Mouse (Mus musculus) ES-E14 (cell line): ENCODE data around the gene Vmn2r19.

ENCODE experiments used
- CHD2 ChIP-seq: IDR thresholded peaks from 2 replicates; pipeline ENCODE4 v1.6.1; 2014; ENCODE audit warnings: mild to moderate bottlenecking, low read depth, low read length, inconsistent platforms
- HCFC1 ChIP-seq: IDR thresholded peaks from 2 replicates; pipeline ENCODE4 v1.6.1; 2012; ENCODE audit warnings: low read length, inconsistent platforms, borderline replicate concordance; ENCODE audit not compliant: insufficient read depth
- MAFK ChIP-seq: IDR thresholded peaks from 2 replicates; pipeline ENCODE4 v1.6.1; 2014; ENCODE audit warnings: mild to moderate bottlenecking, low read depth, low read length, inconsistent platforms; ENCODE audit not compliant: insufficient read depth
- ZNF384 ChIP-seq: IDR thresholded peaks from 2 replicates; pipeline ENCODE4 v1.6.1; 2012; ENCODE audit warnings: low read depth, low read length, inconsistent platforms

GRCm38 (mm10) chr6:123264194-123264593 lies 43.9 kb upstream of the Vmn2r19 start:
- TF ChIP-seq ZNF384 = no peak
- no peak for TF ChIP-seq CHD2
- no peak for TF ChIP-seq MAFK
- no peak for TF ChIP-seq HCFC1
